Mouse (Mus musculus): ENCODE data around the gene Vstm2b.

Gene Vstm2b

GRCm38 (mm10) chr7:40898096-40898710 is at the start of gene Vstm2b:
Gene Vstm2b (plus strand): TSS chr7:40898328.
- DNase-seq (ENCODE audit: low read depth, low spot score) = no peak

DNA sequence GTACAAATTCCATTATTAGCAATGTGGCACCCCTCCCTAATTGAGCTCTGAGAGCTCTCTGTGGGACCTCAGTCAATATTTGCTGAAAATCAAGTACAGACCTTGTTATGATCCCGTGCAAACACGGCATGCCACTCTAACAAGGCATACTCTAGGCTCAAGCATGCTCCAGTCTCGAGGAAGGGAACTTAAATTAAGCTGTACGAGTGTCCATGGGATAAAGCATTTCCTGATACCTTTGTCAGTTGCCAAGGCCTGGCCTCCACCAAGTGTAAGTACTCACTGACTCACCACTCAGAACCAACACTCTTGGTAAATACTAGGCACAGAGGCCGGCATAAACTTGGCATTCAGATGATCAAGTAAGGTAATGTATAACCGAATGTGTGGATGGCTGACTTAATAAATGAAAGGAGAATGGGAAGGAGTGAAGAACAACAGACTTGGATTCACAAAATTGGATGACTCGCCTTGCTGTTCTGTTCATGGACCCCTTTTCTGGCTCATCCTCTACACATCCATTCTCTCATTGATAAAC is 42.0 kb upstream of the Vstm2b start:
- DNase-seq (ENCODE audit: low read depth, low spot score) = peak; percentile 8

DNA sequence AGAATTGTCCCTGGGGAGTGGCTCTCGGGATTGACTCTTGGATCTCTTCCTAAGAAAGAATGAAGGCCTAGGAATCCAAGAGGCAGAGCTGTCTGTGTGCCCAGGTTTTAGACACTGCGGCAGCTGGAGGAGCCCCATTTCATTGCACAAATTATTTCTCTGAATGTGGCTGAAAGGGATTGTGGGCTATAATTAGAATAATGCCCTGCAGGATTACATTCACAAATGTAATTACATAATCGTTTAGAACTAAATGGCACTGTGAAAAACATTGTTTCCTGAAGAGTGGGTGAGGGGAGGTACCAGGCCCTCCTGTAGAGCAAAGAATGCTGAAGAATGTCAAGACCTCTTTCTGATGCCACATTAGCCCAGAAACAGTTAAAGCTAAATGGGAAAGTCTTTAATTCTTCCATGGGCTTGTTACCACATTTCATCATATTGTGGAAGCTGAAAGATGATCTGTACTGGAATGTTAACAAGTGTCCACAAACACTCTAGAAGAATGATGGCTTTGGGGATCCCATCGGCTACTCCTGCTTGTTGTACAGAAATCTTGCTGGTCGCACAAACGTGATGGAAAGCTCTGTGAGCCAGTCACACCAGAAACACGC is 24.6 kb upstream of the Vstm2b start:
- DNase-seq (ENCODE audit: low read depth, low spot score) = no peak

GRCm38 (mm10) chr7:40884855-40885489 is 13.2 kb upstream of the Vstm2b start:
- no peak for DNase-seq (ENCODE audit: low read depth, low spot score)

GRCm38 (mm10) chr7:40888358-40888757 is 9.8 kb upstream of the Vstm2b start:
- DNase-seq (ENCODE audit: low read depth, low spot score) = no peak

DNA sequence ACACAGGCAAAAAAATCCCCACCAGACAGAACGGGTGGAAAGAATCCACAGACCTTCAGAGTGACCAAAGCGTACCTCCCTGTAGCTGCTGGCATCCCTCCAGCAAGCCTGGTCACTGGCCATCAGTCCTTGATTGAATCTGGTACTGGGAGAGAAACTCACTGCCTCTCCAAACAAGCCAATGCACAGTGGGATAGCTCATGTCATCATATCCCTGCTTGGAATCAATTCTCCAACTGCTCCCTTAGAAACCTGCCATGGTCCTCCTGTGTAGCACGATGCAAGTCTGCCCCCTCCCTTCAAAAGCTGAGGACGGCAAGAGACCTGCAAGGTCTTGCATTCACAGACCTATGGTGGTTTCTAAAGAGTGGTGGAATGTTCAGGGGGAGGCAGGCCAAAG is 1.2 kb upstream of the Vstm2b start:
- DNase-seq (ENCODE audit: low read depth, low spot score) = no peak

- DNase-seq (ENCODE audit: low read depth, low spot score) = no peak
These were observed 715 bp downstream of the Vstm2b start for GRCm38 (mm10) chr7:40898711-40899375.

- DNase-seq (ENCODE audit: low read depth, low spot score) = no peak
These were observed 1.5 kb downstream of the Vstm2b start for GRCm38 (mm10) chr7:40899376-40900265.

GRCm38 (mm10) chr7:40901201-40901600 is 3.1 kb downstream of the Vstm2b start:
- no peak for DNase-seq (ENCODE audit: low read depth, low spot score)

DNA sequence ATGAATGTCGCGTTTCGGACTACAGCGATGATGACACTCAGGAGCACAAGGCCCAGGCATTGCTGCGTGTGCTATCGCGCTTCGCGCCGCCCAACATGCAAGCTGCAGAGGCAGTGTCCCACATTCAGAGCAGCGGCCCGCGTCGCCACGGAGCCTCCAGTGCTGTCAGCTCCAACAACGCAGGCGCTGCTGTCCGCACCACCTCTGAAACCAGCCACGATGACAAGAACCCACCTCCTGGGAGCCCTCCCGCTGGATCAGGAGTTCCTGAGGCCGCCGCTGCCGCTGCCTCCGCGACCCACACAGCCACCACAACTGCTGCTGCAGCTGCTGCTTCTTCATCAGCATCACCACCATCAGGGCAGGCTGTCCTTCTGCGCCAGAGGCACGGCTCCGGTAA is 4.4 kb downstream of the Vstm2b start:
- DNase-seq (ENCODE audit: low read depth, low spot score) = no peak

GRCm38 (mm10) chr7:40906484-40906883 is 8.4 kb downstream of the Vstm2b start:
- DNase-seq (ENCODE audit: low read depth, low spot score) = no peak

- DNase-seq (ENCODE audit: low read depth, low spot score) = no peak
These were observed 18.6 kb downstream of the Vstm2b start for GRCm38 (mm10) chr7:40916761-40917160.

DNA sequence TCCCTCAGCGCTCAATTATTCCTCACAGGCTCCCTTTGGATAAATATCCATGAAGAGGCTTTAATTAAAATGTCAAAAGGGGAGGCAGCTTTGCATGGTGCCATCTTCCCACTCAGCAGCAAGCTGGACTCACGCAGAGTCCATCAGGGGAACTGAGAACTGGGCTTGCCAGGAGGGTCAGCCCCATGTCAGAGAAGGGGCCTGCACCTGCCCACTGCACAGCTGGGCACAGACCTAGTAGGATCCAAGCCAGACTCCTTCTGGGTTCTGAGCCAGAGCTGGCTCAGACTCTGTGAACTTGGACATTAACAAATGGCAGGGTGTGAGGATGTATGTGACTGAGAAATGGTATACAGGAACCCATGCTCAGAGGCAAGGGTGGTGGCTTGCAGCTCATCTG is 22.0 kb downstream of the Vstm2b start:
- no peak for DNase-seq (ENCODE audit: low read depth, low spot score)

DNA sequence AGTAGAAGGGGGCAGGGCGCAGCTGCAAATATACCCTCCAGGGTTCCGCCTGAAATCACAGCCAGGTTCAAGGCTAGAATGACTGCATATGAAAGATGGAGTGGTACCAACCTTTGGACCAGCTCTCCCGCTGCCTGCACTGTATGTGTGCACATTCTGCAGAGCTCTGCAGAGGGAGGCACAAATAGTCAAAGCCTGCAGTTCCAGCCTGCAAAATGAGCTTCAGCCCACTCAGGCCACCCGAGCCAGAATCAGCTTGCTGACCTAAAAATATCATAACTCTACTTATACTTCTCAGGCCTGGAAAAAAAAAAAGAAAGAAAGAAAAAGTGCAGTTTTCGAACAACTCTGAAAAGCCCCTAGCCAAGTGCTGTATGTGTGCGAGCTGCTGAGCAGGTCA is 23.2 kb downstream of the Vstm2b start:
- DNase-seq (ENCODE audit: low read depth, low spot score) = no peak

DNA sequence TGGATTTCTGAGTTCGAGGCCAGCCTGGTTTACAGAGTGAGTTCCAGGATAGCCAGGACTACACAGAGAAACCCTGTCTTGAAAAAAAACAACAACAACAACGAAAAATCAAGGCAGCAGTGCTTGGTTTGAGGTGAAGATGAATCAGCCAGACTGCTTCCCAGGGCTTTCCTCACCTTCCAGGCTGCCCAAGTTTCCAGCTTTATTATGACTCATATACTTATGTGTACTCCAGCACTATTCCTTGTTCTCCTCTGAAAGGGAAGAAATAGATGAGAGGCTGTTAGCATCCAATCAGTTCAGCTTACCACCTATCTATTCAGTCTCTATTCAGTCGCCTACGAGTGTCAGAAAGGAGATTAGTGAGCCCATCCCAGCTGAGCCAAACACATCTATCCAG is 24.7 kb downstream of the Vstm2b start:
- DNase-seq (ENCODE audit: low read depth, low spot score) = no peak

- DNase-seq (ENCODE audit: low read depth, low spot score) = no peak
These were observed 30.3 kb downstream of the Vstm2b start for GRCm38 (mm10) chr7:40928391-40928790.

GRCm38 (mm10) chr7:40936617-40937212 is 38.6 kb downstream of the Vstm2b start:
- DNase-seq (ENCODE audit: low read depth, low spot score) = no peak

DNA sequence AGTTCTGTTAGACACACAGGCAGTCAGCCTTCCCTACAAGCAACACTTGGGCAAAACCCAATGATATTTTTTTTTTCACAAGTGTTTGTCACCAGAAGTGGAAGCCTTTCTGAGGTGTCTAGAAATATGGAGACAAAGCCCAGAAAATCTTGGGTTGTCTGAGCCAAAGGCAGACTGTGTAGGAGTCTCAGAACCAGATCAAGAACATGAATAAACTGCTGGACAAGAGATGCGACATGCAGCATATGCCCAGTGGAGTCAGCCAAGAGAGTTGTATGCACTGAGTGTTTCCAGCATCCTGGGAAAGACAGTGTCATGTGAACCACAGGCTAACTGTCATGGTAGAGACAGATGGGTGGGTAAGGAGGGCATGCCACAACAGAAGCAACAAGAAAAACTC is 41.2 kb downstream of the Vstm2b start:
- DNase-seq (ENCODE audit: low read depth, low spot score) = no peak

DNA sequence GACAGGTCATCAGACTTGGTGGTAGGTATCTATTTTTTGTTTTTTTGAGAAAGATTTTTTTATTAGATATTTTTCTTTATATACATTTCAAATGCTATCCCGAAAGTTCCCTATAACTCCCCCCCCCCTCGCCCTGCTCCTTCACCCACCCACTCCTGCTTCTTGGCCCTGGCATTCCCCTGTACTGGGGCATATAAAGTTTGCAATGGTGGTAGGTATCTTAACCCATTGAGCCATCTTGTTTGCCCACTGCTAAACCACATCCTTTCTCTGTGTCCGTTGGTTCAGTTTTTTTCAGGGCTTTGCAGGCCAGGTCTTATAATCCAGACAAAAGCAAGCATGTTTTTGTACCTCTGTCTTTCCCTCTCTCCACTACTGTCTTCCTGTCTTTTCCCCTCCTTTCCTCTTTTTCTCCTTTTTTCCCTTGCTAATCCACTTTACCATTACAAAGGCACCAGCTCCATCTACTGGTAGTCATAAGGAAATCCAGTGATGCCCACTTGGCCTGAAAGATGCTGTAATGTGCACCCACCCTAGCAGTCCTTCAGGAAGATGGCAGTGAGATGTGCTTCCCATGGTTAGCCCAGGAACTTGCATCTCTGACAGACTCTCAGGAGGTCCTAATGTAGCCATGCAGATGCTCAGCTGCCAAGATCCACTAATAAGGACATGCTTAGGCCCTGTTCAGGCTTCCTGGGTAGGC is 44.3 kb downstream of the Vstm2b start:
- DNase-seq (ENCODE audit: low read depth, low spot score) = no peak

Measured in CD4-positive helper T cell, adult 2 months (primary cell).